Mouse (Mus musculus): ENCODE measurements around the gene Ddx1.

The Ddx1 gene

GRCm38 (mm10) chr12:13248691-13249572 lies at the start of gene Ddx1:
Gene Ddx1 (minus strand): TSS chr12:13249213.
- DNase-seq (ENCODE audit: extremely low read depth, low read depth): peak; percentile 71

- no peak for DNase-seq (ENCODE audit: extremely low read depth, low read depth)
Measured at GRCm38 (mm10) chr12:13293421-13293881, 44.4 kb upstream of the Ddx1 start.

GRCm38 (mm10) chr12:13291453-13291852 lies 42.4 kb upstream of the Ddx1 start:
- no peak for DNase-seq (ENCODE audit: extremely low read depth, low read depth)

GRCm38 (mm10) chr12:13269570-13270390 lies 20.8 kb upstream of the Ddx1 start:
- DNase-seq (ENCODE audit: extremely low read depth, low read depth): peak; percentile 14

- DNase-seq (ENCODE audit: extremely low read depth, low read depth): peak; percentile 57
Measured at GRCm38 (mm10) chr12:13268826-13269449, 19.9 kb upstream of the Ddx1 start, which contains the start of gene Nbas. Gene Nbas (plus strand): TSS chr12:13269133.

GRCm38 (mm10) chr12:13268412-13268811 lies 19.4 kb upstream of the Ddx1 start:
- no peak for DNase-seq (ENCODE audit: extremely low read depth, low read depth)

GRCm38 (mm10) chr12:13255701-13256100 lies 6.7 kb upstream of the Ddx1 start:
- DNase-seq (ENCODE audit: extremely low read depth, low read depth): no peak

GRCm38 (mm10) chr12:13255068-13255467 lies 6.1 kb upstream of the Ddx1 start:
- no peak for DNase-seq (ENCODE audit: extremely low read depth, low read depth)

GRCm38 (mm10) chr12:13249573-13249919 lies 533 bp upstream of the Ddx1 start:
- DNase-seq (ENCODE audit: extremely low read depth, low read depth): no peak

- DNase-seq (ENCODE audit: extremely low read depth, low read depth): no peak
Measured at GRCm38 (mm10) chr12:13242453-13242852, 6.6 kb downstream of the Ddx1 start.

- DNase-seq (ENCODE audit: extremely low read depth, low read depth): no peak
Measured at GRCm38 (mm10) chr12:13218101-13218514, 30.9 kb downstream of the Ddx1 start.

- DNase-seq (ENCODE audit: extremely low read depth, low read depth): no peak
Measured at GRCm38 (mm10) chr12:13217568-13217967, 31.4 kb downstream of the Ddx1 start.

GRCm38 (mm10) chr12:13216501-13217103 lies 32.4 kb downstream of the Ddx1 start:
- no peak for DNase-seq (ENCODE audit: extremely low read depth, low read depth)

- DNase-seq (ENCODE audit: extremely low read depth, low read depth): peak; percentile 39
Measured at GRCm38 (mm10) chr12:13214345-13215278, 34.4 kb downstream of the Ddx1 start.

GRCm38 (mm10) chr12:13211746-13212482 lies 37.1 kb downstream of the Ddx1 start:
- no peak for DNase-seq (ENCODE audit: extremely low read depth, low read depth)

- no peak for DNase-seq (ENCODE audit: extremely low read depth, low read depth)
Measured at GRCm38 (mm10) chr12:13209692-13210377, 39.2 kb downstream of the Ddx1 start.

- no peak for DNase-seq (ENCODE audit: extremely low read depth, low read depth)
Measured at GRCm38 (mm10) chr12:13208983-13209451, 40.0 kb downstream of the Ddx1 start.

GRCm38 (mm10) chr12:13208517-13208916 lies 40.5 kb downstream of the Ddx1 start:
- DNase-seq (ENCODE audit: extremely low read depth, low read depth): no peak

- no peak for DNase-seq (ENCODE audit: extremely low read depth, low read depth)
Measured at GRCm38 (mm10) chr12:13207099-13207498, 41.9 kb downstream of the Ddx1 start.

Measured in MEL-GATA-1-ER (cell line).